21 mouse cellular contexts compared by ENCODE assay signal in genomic region chr13:21789925-21790324, GRCm38 (mm10). TPM values are rescaled to one million over a fixed set of nuclear protein-coding genes. Genes with fewer than 3 reads are reported as not detected.
A peak's percentile ranks its signal among the peaks of the same experiment; 100 is the strongest.
DNase-seq lines count a peak whose midpoint lies in the region; ATAC-seq lines count a peak whose summit lies in the region.
"Had no signal": no experiment of that assay in that cellular context is flagged by ENCODE, and none has a peak within 500 bp of the region (broad histone marks: within the 10 kb centered on the region; RNA-seq: fewer than 3 reads in every experiment).

No protein-coding gene starts in this region.

- H3K4me1 ChIP-seq in forebrain, embryonic 11.5 days (replicated peaks; ENCODE audit: control insufficient read depth, insufficient read depth, low read length), result peaks cover 10% of the 10 kb centered on the region; the same call in 1 of the 2 replicates
- peaks cover 33% of the 10 kb centered on the region for H3K4me1 ChIP-seq in forebrain, embryonic 13.5 days
- H3K4me1 ChIP-seq in lung, embryonic 15.5 days, result peaks cover 38% of the 10 kb centered on the region
- peaks cover 44% of the 10 kb centered on the region for H3K4me1 ChIP-seq in liver, embryonic 13.5 days (replicated peaks)

- H3K27me3 ChIP-seq in forebrain, embryonic 11.5 days (ENCODE audit: control insufficient read depth, insufficient read depth, low read length), result no peaks in the 10 kb centered on the region
- no peaks in the 10 kb centered on the region for H3K27me3 ChIP-seq in forebrain, embryonic 13.5 days
- H3K27me3 ChIP-seq in lung, embryonic 15.5 days, result no peaks in the 10 kb centered on the region
- no peaks in the 10 kb centered on the region for H3K27me3 ChIP-seq in liver, embryonic 13.5 days
- H3K27me3 ChIP-seq: intestine, embryonic 15.5 days; limb, embryonic 13.5 days; neural tube, embryonic 15.5 days; Patski had no signal

- WGBS in forebrain, embryonic 11.5 days, result 70% methylated on average over 6 of the region's 6 CpGs
- 69% methylated on average over 6 of the region's 6 CpGs for whole genome bisulfite sequencing in forebrain, embryonic 13.5 days
- WGBS in lung, embryonic 15.5 days, result 54% methylated on average over 6 of the region's 6 CpGs
- 39% methylated on average over 6 of the region's 6 CpGs for WGBS in liver, embryonic 13.5 days (ENCODE audit: insufficient replicate concordance)

- peak overlapping the region; percentile 2; the same call in 1 of the 2 replicates for H3K27ac ChIP-seq in forebrain, embryonic 11.5 days (ENCODE audit: low read depth, low read length)
- no peak overlapping the region for H3K27ac ChIP-seq in forebrain, embryonic 13.5 days
- peak overlapping the region; percentile 24; the same call in 1 of the 2 replicates for H3K27ac ChIP-seq in lung, embryonic 15.5 days
- peak overlapping the region; percentile 100 for H3K27ac ChIP-seq in liver, embryonic 13.5 days
- H3K27ac ChIP-seq: heart, adult 2 months; hindbrain, embryonic 12.5 days; kidney, postnatal 0 days; left cerebral cortex, adult 2 months; neural tube, embryonic 15.5 days; stomach, postnatal 0 days had no signal

- no peaks in the 10 kb centered on the region for H3K36me3 ChIP-seq in forebrain, embryonic 11.5 days (ENCODE audit: control insufficient read depth, insufficient read depth, low read length)
- H3K36me3 ChIP-seq in forebrain, embryonic 13.5 days (ENCODE audit: poor library complexity, severe bottlenecking), result no peaks in the 10 kb centered on the region
- no peaks in the 10 kb centered on the region for H3K36me3 ChIP-seq in lung, embryonic 15.5 days
- H3K36me3 ChIP-seq in liver, embryonic 13.5 days, result no peaks in the 10 kb centered on the region
- H3K36me3 ChIP-seq: hindbrain, embryonic 12.5 days; intestine, embryonic 15.5 days; limb, embryonic 13.5 days; neural tube, embryonic 15.5 days had no signal

- H3K9me3 ChIP-seq in forebrain, embryonic 11.5 days (ENCODE audit: control insufficient read depth, low read length), result no peaks in the 10 kb centered on the region
- no peaks in the 10 kb centered on the region for H3K9me3 ChIP-seq in forebrain, embryonic 13.5 days (replicated peaks)
- H3K9me3 ChIP-seq in lung, embryonic 15.5 days, result no peaks in the 10 kb centered on the region
- no peaks in the 10 kb centered on the region for H3K9me3 ChIP-seq in liver, embryonic 13.5 days (replicated peaks)
- H3K9me3 ChIP-seq: hindbrain, embryonic 12.5 days; intestine, embryonic 15.5 days; limb, embryonic 13.5 days; neural tube, embryonic 15.5 days had no signal

- no peak overlapping the region for H3K4me3 ChIP-seq in forebrain, embryonic 11.5 days (ENCODE audit: low read depth, low read length)
- no peak overlapping the region for H3K4me3 ChIP-seq in forebrain, embryonic 13.5 days
- no peak overlapping the region for H3K4me3 ChIP-seq in lung, embryonic 15.5 days
- no peak overlapping the region for H3K4me3 ChIP-seq in liver, embryonic 13.5 days (replicated peaks)
- H3K4me3 ChIP-seq: heart, adult 2 months; hindbrain, embryonic 12.5 days had no signal

- H3K9ac ChIP-seq in forebrain, embryonic 11.5 days (ENCODE audit: low read length), result no peak overlapping the region
- H3K9ac ChIP-seq in forebrain, embryonic 13.5 days, result no peak overlapping the region
- no peak overlapping the region for H3K9ac ChIP-seq in lung, embryonic 15.5 days
- peak overlapping the region; percentile 81 for H3K9ac ChIP-seq in liver, embryonic 13.5 days

- no peak overlapping the region for H3K4me2 ChIP-seq in forebrain, embryonic 11.5 days (ENCODE audit: low read depth, low read length, severe bottlenecking)
- H3K4me2 ChIP-seq in forebrain, embryonic 13.5 days, result no peak overlapping the region
- H3K4me2 ChIP-seq in lung, embryonic 15.5 days, result no peak overlapping the region
- 0 out of 2 replicates have a peak overlapping the region, but pooled peaks have one; percentile 34 for H3K4me2 ChIP-seq in liver, embryonic 13.5 days

- ATAC-seq in forebrain, embryonic 11.5 days (replicated peaks; ENCODE audit: low FRiP score), result no peak
- ATAC-seq in forebrain, embryonic 13.5 days, result no peak
- no peak for ATAC-seq in lung, embryonic 15.5 days (ENCODE audit: borderline replicate concordance, extremely low read depth, low FRiP score, low TSS enrichment)
- no peak for ATAC-seq in liver, embryonic 13.5 days (ENCODE audit: low read depth)
- ATAC-seq: intestine, embryonic 15.5 days; Patski had no signal

- DNase-seq in forebrain, embryonic 11.5 days (ENCODE audit: low spot score), result peak; percentile 30
- no peak for DNase-seq in lung, postnatal 14 days
- peak; percentile 42 for DNase-seq in R1 (ENCODE audit: low read depth, low spot score)
- no peak for DNase-seq in liver, embryonic 13.5 days
- DNase-seq in adrenal gland, adult (ENCODE audit: inconsistent age in 2 of 2, low spot score in 1 of 2), result no peak
- no peak for DNase-seq in layer of hippocampus, adult 9-10 months (ENCODE audit: low spot score)
- DNase-seq: B cell, adult 2 months; cerebellum, adult 9-10 months; gastrocnemius, postnatal 14 days; heart, adult 2 months; lung, postnatal 36 days had no signal

RNA-seq across cellular contexts. Expression of gene Hist1h2bp, which starts 2.7 kb away (rescaled TPM):
- polyA plus RNA-seq in forebrain, embryonic 11.5 days (2014; fragmentation: Nextera tagmentation; extraction: Ambion mirVana), result 3.0 and 3.1 TPM in 2 replicates
- 2.1 and 2.3 TPM in 2 replicates for polyA plus RNA-seq in forebrain, embryonic 13.5 days (2015; fragmentation: Nextera tagmentation; extraction: Ambion mirVana)
- 2.1 and 3.1 TPM in 2 replicates for polyA plus RNA-seq in lung, embryonic 15.5 days (2015; fragmentation: Nextera tagmentation; extraction: Ambion mirVana)
- 2.8 and 3.8 TPM in 2 replicates for polyA plus RNA-seq in liver, embryonic 13.5 days (2015; fragmentation: Nextera tagmentation; extraction: Ambion mirVana)
- polyA plus RNA-seq: heart, adult 2 months had no signal

RNA-seq across cellular contexts. Expression of gene Hist1h2an, which starts 2.9 kb away (rescaled TPM):
- 5.0 and 5.9 TPM in 2 replicates for polyA plus RNA-seq in forebrain, embryonic 11.5 days (2014; fragmentation: Nextera tagmentation; extraction: Ambion mirVana)
- 12.8 and 16.1 TPM in 2 replicates for polyA plus RNA-seq in forebrain, embryonic 13.5 days (2015; fragmentation: Nextera tagmentation; extraction: Ambion mirVana)
- polyA plus RNA-seq in lung, embryonic 15.5 days (2015; fragmentation: Nextera tagmentation; extraction: Ambion mirVana), result 10.7 and 22.4 TPM in 2 replicates
- polyA plus RNA-seq in liver, embryonic 13.5 days (2015; fragmentation: Nextera tagmentation; extraction: Ambion mirVana), result 5.8 and 15.9 TPM in 2 replicates
- polyA plus RNA-seq: heart, adult 2 months; kidney, postnatal 0 days; neural tube, embryonic 15.5 days had no signal

RNA-seq across cellular contexts. Expression of gene Hist1h3i, which starts 6.8 kb away (rescaled TPM):
- 298 and 312 TPM in 2 replicates for polyA plus RNA-seq in forebrain, embryonic 11.5 days (2014; fragmentation: Nextera tagmentation; extraction: Ambion mirVana)
- 166 and 192 TPM in 2 replicates for polyA plus RNA-seq in forebrain, embryonic 13.5 days (2015; fragmentation: Nextera tagmentation; extraction: Ambion mirVana)
- 137 and 172 TPM in 2 replicates for polyA plus RNA-seq in lung, embryonic 15.5 days (2015; fragmentation: Nextera tagmentation; extraction: Ambion mirVana)
- 164 and 194 TPM in 2 replicates for polyA plus RNA-seq in liver, embryonic 13.5 days (2015; fragmentation: Nextera tagmentation; extraction: Ambion mirVana)

RNA-seq across cellular contexts. Expression of gene Hist1h1b, which starts 9.5 kb away (rescaled TPM):
- polyA plus RNA-seq in forebrain, embryonic 11.5 days (2014; fragmentation: Nextera tagmentation; extraction: Ambion mirVana), result 20.4 and 20.6 TPM in 2 replicates
- polyA plus RNA-seq in forebrain, embryonic 13.5 days (2015; fragmentation: Nextera tagmentation; extraction: Ambion mirVana), result 37.1 and 38.4 TPM in 2 replicates
- polyA plus RNA-seq in lung, embryonic 15.5 days (2015; fragmentation: Nextera tagmentation; extraction: Ambion mirVana), result 41.4 and 42.0 TPM in 2 replicates
- 37.3 and 37.6 TPM in 2 replicates for polyA plus RNA-seq in liver, embryonic 13.5 days (2015; fragmentation: Nextera tagmentation; extraction: Ambion mirVana)
- polyA plus RNA-seq: heart, adult 2 months had no signal

RNA-seq across cellular contexts. Expression of gene Hist1h2bq, which starts 20.1 kb away (rescaled TPM):
- 23.8 and 25.3 TPM in 2 replicates for polyA plus RNA-seq in forebrain, embryonic 11.5 days (2014; fragmentation: Nextera tagmentation; extraction: Ambion mirVana)
- 24.9 and 25.3 TPM in 2 replicates for polyA plus RNA-seq in forebrain, embryonic 13.5 days (2015; fragmentation: Nextera tagmentation; extraction: Ambion mirVana)
- polyA plus RNA-seq in lung, embryonic 15.5 days (2015; fragmentation: Nextera tagmentation; extraction: Ambion mirVana), result 23.1 and 31.1 TPM in 2 replicates
- polyA plus RNA-seq in liver, embryonic 13.5 days (2015; fragmentation: Nextera tagmentation; extraction: Ambion mirVana), result 22.0 and 34.4 TPM in 2 replicates

Comparison
In these comparisons a context has a peak if more than half of its experiments do, and no peak if none do; other contexts are left out.
1. DNase-seq: peak in forebrain, embryonic 11.5 days (single experiment) and R1 (single experiment); none in lung, postnatal 14 days (single experiment), liver, embryonic 13.5 days (single experiment), adrenal gland, adult (0 of 2) and layer of hippocampus, adult 9-10 months (single experiment).